Mouse (Mus musculus) neural tube, embryonic 13.5 days (tissue): ENCODE results near the gene Gpnmb. TPM values are rescaled to one million over a fixed set of nuclear protein-coding genes. Genes with fewer than 3 reads are reported as not detected.

ENCODE experiments used
- ATAC-seq: fragments of 200-750 bp; cut with Nextera tagmentation; 2 replicates; pipeline ENCODE4 v1.8.0; 2017; ENCODE audit warnings: low read depth, mild to moderate bottlenecking, moderate TSS enrichment, moderate library complexity
- H3K27ac ChIP-seq: fragments of 300-500 bp; sonication (generic); replicated peaks from 2 replicates; pipeline ENCODE4 v1.5.1; 2015; ENCODE audit warnings: moderate library complexity, mild to moderate bottlenecking, inconsistent platforms
- H3K27me3 ChIP-seq: fragments of 300-500 bp; sonication (generic); 2 replicates; pipeline ENCODE4 v1.6.1; 2015; ENCODE audit warnings: mild to moderate bottlenecking, inconsistent platforms
- H3K36me3 ChIP-seq: fragments of 300-500 bp; sonication (generic); 2 replicates; pipeline ENCODE4 v1.6.1; 2015; ENCODE audit warnings: mild to moderate bottlenecking, inconsistent platforms
- H3K4me1 ChIP-seq: fragments of 300-500 bp; sonication (generic); replicated peaks from 2 replicates; pipeline ENCODE4 v1.6.1; 2015; ENCODE audit warnings: inconsistent platforms
- H3K4me2 ChIP-seq: fragments of 300-500 bp; sonication (generic); 2 replicates; pipeline ENCODE4 v1.6.1; 2015; ENCODE audit warnings: inconsistent platforms, mild to moderate bottlenecking, moderate library complexity
- H3K4me3 ChIP-seq: fragments of 300-500 bp; sonication (generic); 2 replicates; pipeline ENCODE4 v1.5.1; 2015; ENCODE audit warnings: mild to moderate bottlenecking, inconsistent platforms
- H3K9ac ChIP-seq: fragments of 300-500 bp; sonication (generic); 2 replicates; pipeline ENCODE4 v1.6.1; 2015; ENCODE audit warnings: moderate library complexity, mild to moderate bottlenecking, inconsistent platforms
- H3K9me3 ChIP-seq: fragments of 300-500 bp; sonication (generic); 2 replicates; pipeline ENCODE4 v1.6.1; 2016; ENCODE audit warnings: inconsistent platforms
- WGBS: fragments of 180-500 bp; shearing (Covaris S2); methylation state at CpG from one replicate; pipeline ENCODE4 v1.1.7; 2015; 5-methylcytosine and 5-hydroxymethylcytosine counted together
- polyA plus RNA-seq: library from polyadenylated mRNA; unstranded; fragments of >200 nt; fragmentation: Nextera tagmentation; extraction: Ambion mirVana; gene quantifications from 2 replicates; pipeline ENCODE4 v1.2.1, GENCODE M21; 2015

Gpnmb gene
- polyA plus RNA-seq, 1 experiment from 2014 or later, result 0.31 TPM

GRCm38 (mm10) chr6:49039470-49040180, 3.3 kb downstream of the Gpnmb start:
- H3K36me3 ChIP-seq, result no peaks in the 10 kb centered on the region
- ATAC-seq, result peak; percentile 61; the same call in 1 of the 2 replicates
- H3K9ac ChIP-seq, result peak overlapping the region; percentile 58; the same call in 1 of the 2 replicates

GRCm38 (mm10) chr6:49046502-49046901, 10.2 kb downstream of the Gpnmb start:
- ATAC-seq, result no peak
- H3K27ac ChIP-seq, result no peak overlapping the region
- H3K4me3 ChIP-seq, result no peak overlapping the region
- 69% methylated on average over 6 of the region's 6 CpGs for WGBS
- no peaks in the 10 kb centered on the region for H3K9me3 ChIP-seq
- H3K27me3 ChIP-seq, result no peaks in the 10 kb centered on the region
- H3K4me1 ChIP-seq, result no peaks in the 10 kb centered on the region
- no peak overlapping the region for H3K4me2 ChIP-seq
- H3K9ac ChIP-seq, result no peak overlapping the region
- no peaks in the 10 kb centered on the region for H3K36me3 ChIP-seq

More at GRCm38 (mm10) chr6:49039470-49040180, 3.3 kb downstream of the Gpnmb start:
- Histone ChIP-seq H3K4me3 (peak overlapping the region; percentile 26; the same call in 1 of the 2 replicates), H3K27me3 (peaks cover 13% of the 10 kb centered on the region), H3K9me3 (no peaks in the 10 kb centered on the region), H3K4me2 (peak overlapping the region; percentile 47), H3K4me1 (0 out of 2 replicates have a peak, but pooled peaks cover 4% of the 10 kb centered on the region), H3K27ac (no peak overlapping the region)
- 16% methylated on average over 18 of the region's 18 CpGs for WGBS

DNA sequence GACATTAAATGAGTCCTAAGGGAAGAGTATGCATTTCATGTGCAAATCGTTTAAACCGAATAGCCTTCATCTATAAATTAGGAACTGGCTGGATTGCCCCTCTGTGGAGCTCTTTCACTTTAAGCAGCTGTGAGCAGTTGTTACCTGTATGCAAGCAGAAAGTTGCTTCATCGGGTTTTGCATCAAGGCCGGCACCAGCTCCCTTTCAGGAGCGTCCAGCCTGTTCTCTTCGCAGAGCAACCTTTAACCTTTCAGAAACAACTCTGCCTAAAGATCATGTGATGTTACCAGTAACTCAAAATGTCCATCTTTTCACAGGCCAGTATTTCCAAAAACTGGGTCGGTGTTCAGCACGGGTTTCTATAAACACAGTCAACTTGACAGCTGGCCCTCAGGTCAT, 10.6 kb downstream of the Gpnmb start:
- no peak overlapping the region for H3K9ac ChIP-seq

GRCm38 (mm10) chr6:49047848-49048247, 11.5 kb downstream of the Gpnmb start:
- WGBS, result 77% methylated on average over 10 of the region's 10 CpGs
- no peak for ATAC-seq
- H3K4me1 ChIP-seq, result no peaks in the 10 kb centered on the region

More for the DNA sequence above, 10.6 kb downstream of the Gpnmb start:
- Histone ChIP-seq H3K9me3 (no peaks in the 10 kb centered on the region), H3K27me3 (no peaks in the 10 kb centered on the region), H3K4me1 (no peaks in the 10 kb centered on the region), H3K27ac (no peak overlapping the region), H3K36me3 (no peaks in the 10 kb centered on the region), H3K4me2 (no peak overlapping the region), H3K4me3 (no peak overlapping the region)
- 74% methylated on average over 8 of the region's 8 CpGs for WGBS
- ATAC-seq, result no peak

DNA sequence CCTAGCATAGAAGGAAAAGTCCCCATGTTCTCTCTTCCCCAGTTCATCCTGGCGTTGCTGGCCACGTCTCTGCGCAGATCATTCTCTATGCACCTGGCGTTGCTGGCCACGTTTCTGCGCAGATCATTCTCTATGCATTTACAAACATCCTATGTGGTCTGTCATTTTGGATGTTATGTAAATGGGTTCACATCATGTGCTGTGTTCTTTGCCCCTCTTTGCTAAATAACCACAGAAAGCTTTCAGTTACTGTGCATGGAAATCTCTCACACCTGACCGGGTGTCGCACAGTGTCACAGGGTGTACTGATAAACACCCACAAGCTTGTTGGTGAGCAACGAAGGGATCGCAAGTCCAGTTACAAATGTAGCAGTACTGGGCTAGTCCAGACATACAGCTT, 12.0 kb downstream of the Gpnmb start:
- no peak for ATAC-seq
- H3K36me3 ChIP-seq, result no peaks in the 10 kb centered on the region
- no peak overlapping the region for H3K9ac ChIP-seq
- H3K4me2 ChIP-seq, result no peak overlapping the region
- 91% methylated on average over 10 of the region's 10 CpGs for WGBS
- no peaks in the 10 kb centered on the region for H3K4me1 ChIP-seq
- H3K9me3 ChIP-seq, result no peaks in the 10 kb centered on the region
- no peak overlapping the region for H3K4me3 ChIP-seq
- H3K27ac ChIP-seq, result no peak overlapping the region
- H3K27me3 ChIP-seq, result no peaks in the 10 kb centered on the region

More at GRCm38 (mm10) chr6:49047848-49048247, 11.5 kb downstream of the Gpnmb start:
- H3K4me2 ChIP-seq, result no peak overlapping the region
- H3K9me3 ChIP-seq, result no peaks in the 10 kb centered on the region
- H3K36me3 ChIP-seq, result no peaks in the 10 kb centered on the region
- no peak overlapping the region for H3K4me3 ChIP-seq
- H3K27me3 ChIP-seq, result no peaks in the 10 kb centered on the region
- no peak overlapping the region for H3K27ac ChIP-seq
- H3K9ac ChIP-seq, result no peak overlapping the region

DNA sequence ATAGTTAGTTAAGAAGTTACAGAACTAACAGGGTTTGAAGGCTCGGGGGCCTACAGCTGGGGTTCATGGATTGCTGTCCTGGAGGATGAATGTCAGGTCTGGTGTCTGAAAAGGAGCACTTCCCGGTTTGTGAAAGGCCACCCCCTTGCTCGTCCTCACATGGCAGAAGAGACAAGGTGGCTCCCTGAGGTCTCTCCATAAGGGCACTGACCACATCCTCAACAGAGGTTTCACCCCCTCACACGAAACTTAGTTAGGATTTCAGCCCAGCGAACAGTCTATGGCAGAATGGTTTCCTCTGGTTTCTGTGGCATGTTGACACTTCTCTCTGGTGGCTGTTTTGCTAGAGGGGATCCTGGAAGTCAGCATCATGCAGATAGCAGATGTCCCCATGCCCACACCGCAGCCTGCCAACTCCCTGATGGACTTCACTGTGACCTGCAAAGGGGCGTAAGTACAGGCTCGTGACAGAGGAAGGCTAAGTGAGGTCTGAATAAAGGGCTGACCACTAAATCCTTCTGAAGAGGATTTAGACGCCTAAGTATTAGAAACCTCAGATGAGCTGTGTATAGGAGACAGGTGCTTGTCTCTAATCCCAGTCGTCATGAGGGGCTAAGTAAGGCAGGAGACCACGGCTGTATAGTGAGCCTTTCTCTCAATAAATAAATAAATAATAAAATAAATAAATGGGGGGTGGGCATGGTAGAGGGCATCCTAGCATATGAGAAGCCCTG, 14.5 kb downstream of the Gpnmb start:
- 75% methylated on average over 11 of the region's 11 CpGs for WGBS
- no peak for ATAC-seq
- no peaks in the 10 kb centered on the region for H3K9me3 ChIP-seq
- no peak overlapping the region for H3K27ac ChIP-seq
- H3K4me3 ChIP-seq, result no peak overlapping the region
- H3K9ac ChIP-seq, result no peak overlapping the region
- H3K27me3 ChIP-seq, result no peaks in the 10 kb centered on the region
- H3K4me2 ChIP-seq, result no peak overlapping the region
- H3K4me1 ChIP-seq, result peaks cover 12% of the 10 kb centered on the region
- no peaks in the 10 kb centered on the region for H3K36me3 ChIP-seq

DNA sequence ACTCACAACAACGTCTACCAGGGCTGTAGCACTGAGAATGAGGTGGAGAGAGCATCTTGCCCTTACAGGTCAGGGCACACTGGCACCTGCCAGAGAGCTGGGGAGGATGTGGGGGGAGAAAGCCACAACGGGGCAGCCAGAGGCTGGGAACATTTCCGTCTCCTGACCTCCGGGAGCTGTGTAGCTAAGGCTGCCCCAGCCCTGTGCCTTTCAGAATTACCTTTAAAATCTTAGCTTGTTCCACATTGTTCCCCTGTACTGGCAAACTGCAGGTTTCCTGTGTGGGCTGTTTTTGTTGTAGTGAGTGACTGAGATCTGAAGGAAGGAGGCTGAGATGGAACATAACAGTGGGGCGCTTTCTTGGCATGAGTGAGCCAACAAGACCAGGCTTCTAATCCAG, 15.8 kb downstream of the Gpnmb start:
- H3K4me2 ChIP-seq, result no peak overlapping the region

GRCm38 (mm10) chr6:49055256-49055733, 18.9 kb downstream of the Gpnmb start:
- H3K4me1 ChIP-seq, result peaks cover 15% of the 10 kb centered on the region
- no peaks in the 10 kb centered on the region for H3K36me3 ChIP-seq
- no peaks in the 10 kb centered on the region for H3K27me3 ChIP-seq
- no peak overlapping the region for H3K9ac ChIP-seq
- no peaks in the 10 kb centered on the region for H3K9me3 ChIP-seq
- ATAC-seq, result peak; percentile 74; the same call in 1 of the 2 replicates
- peak overlapping the region; percentile 69 for H3K27ac ChIP-seq
- H3K4me3 ChIP-seq, result no peak overlapping the region
- no peak overlapping the region; the same call in 1 of the 2 replicates for H3K4me2 ChIP-seq
- 2% methylated on average over 7 of the region's 7 CpGs for WGBS

More for the DNA sequence above, 15.8 kb downstream of the Gpnmb start:
- Histone ChIP-seq H3K9ac (no peak overlapping the region), H3K27me3 (no peaks in the 10 kb centered on the region), H3K4me1 (peaks cover 15% of the 10 kb centered on the region), H3K27ac (no peak overlapping the region), H3K36me3 (no peaks in the 10 kb centered on the region), H3K9me3 (no peaks in the 10 kb centered on the region), H3K4me3 (no peak overlapping the region)
- WGBS, result 84% methylated on average over 5 of the region's 5 CpGs
- ATAC-seq, result no peak

DNA sequence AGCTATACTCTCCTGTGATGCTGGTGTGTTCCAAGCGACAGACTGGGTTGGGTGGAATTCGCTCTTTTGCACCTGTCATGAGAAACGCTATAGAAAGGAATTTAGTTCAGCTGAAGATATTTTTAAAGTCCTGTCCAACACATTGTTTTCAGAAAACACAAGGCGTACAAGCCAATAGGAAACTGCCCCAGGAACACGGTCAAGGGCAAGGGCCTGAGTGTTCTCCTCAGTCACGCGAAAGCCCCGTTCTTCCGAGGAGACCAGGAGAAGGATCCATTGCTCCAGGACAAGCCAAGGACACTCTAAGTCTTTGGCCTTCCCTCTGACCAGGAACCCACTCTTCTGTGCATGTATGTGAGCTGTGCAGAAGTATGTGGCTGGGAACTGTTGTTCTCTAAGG, 19.7 kb downstream of the Gpnmb start:
- peaks cover 15% of the 10 kb centered on the region for H3K4me1 ChIP-seq
- 63% methylated on average over 9 of the region's 9 CpGs for WGBS
- no peaks in the 10 kb centered on the region for H3K9me3 ChIP-seq
- H3K27ac ChIP-seq, result no peak overlapping the region
- H3K9ac ChIP-seq, result no peak overlapping the region
- no peak for ATAC-seq
- no peak overlapping the region for H3K4me3 ChIP-seq
- H3K36me3 ChIP-seq, result no peaks in the 10 kb centered on the region
- no peaks in the 10 kb centered on the region for H3K27me3 ChIP-seq
- no peak overlapping the region for H3K4me2 ChIP-seq

- Histone ChIP-seq H3K4me2 (no peak overlapping the region), H3K27ac (no peak overlapping the region), H3K4me1 (peaks cover 15% of the 10 kb centered on the region), H3K9me3 (no peaks in the 10 kb centered on the region), H3K9ac (no peak overlapping the region), H3K27me3 (no peaks in the 10 kb centered on the region), H3K36me3 (no peaks in the 10 kb centered on the region), H3K4me3 (no peak overlapping the region)
- peak; percentile 62 for ATAC-seq
- 38% methylated on average over 8 of the region's 8 CpGs for WGBS
Observed at GRCm38 (mm10) chr6:49057053-49058021, 21.0 kb downstream of the Gpnmb start.

- no peak for ATAC-seq
- Histone ChIP-seq H3K36me3 (no peaks in the 10 kb centered on the region), H3K4me3 (no peak overlapping the region), H3K4me2 (no peak overlapping the region), H3K27me3 (no peaks in the 10 kb centered on the region), H3K4me1 (peaks cover 4% of the 10 kb centered on the region; the same call in 1 of the 2 replicates), H3K27ac (no peak overlapping the region), H3K9ac (no peak overlapping the region), H3K9me3 (no peaks in the 10 kb centered on the region)
- 42% methylated on average over 4 of the region's 4 CpGs for WGBS
Observed at GRCm38 (mm10) chr6:49068361-49068760, 32.0 kb downstream of the Gpnmb start.
